Mouse (Mus musculus): ENCODE data around the gene Srsf12. TPM values are rescaled to one million over a fixed set of nuclear protein-coding genes. Genes with fewer than 3 reads are reported as not detected.

The Srsf12 gene
- polyA plus RNA-seq, 1 experiment from 2014 or later: 10.9 TPM

Other genes with a start within 250 kb of the Srsf12 start
- gene Rragd, start 226.0 kb upstream of the Srsf12 start, polyA plus RNA-seq (2014; fragmentation: Nextera tagmentation; extraction: Ambion mirVana): 40.5 and 42.3 TPM in 2 replicates
- 62.8 and 64.2 TPM in 2 replicates for gene Ube2j1, start 177.6 kb upstream of the Srsf12 start, polyA plus RNA-seq (2014; fragmentation: Nextera tagmentation; extraction: Ambion mirVana)
- 0.77 TPM in 1 of 2 replicates, not detected in the other for gene Gabrr2, start 146.0 kb upstream of the Srsf12 start, polyA plus RNA-seq (2014; fragmentation: Nextera tagmentation; extraction: Ambion mirVana)
- gene Gabrr1, start 76.5 kb upstream of the Srsf12 start, polyA plus RNA-seq (2014; fragmentation: Nextera tagmentation; extraction: Ambion mirVana): not detected in 2 replicates
- gene Pm20d2, start 19.3 kb upstream of the Srsf12 start, polyA plus RNA-seq (2014; fragmentation: Nextera tagmentation; extraction: Ambion mirVana): 0.95 TPM in 2 replicates
- 88.8 and 89.0 TPM in 2 replicates for gene Pnrc1, start 81.2 kb downstream of the Srsf12 start, polyA plus RNA-seq (2014; fragmentation: Nextera tagmentation; extraction: Ambion mirVana)
- 35.1 and 36.8 TPM in 2 replicates for gene Rngtt, start 101.3 kb downstream of the Srsf12 start, polyA plus RNA-seq (2014; fragmentation: Nextera tagmentation; extraction: Ambion mirVana)

All from neural tube, embryonic 11.5 days (tissue).